Mouse (Mus musculus): ENCODE measurements around the gene Hrc. TPM values are rescaled to one million over a fixed set of nuclear protein-coding genes. Genes with fewer than 3 reads are reported as not detected.

The Hrc gene
- polyA plus RNA-seq, 1 experiment, result 0.09 TPM

GRCm38 (mm10) chr7:45376057-45376456 is 41.0 kb downstream of the Hrc start:
- no peak for TF ChIP-seq POLR2A (IDR thresholded peaks at IDR 0.05; ENCODE audit: low read depth, low read length)
- H3K4me3 ChIP-seq (ENCODE audit: extremely low read depth, insufficient read depth, insufficient read length), result no peak overlapping the region
- no peaks in the 10 kb centered on the region for H3K4me1 ChIP-seq (ENCODE audit: control insufficient read depth, insufficient read depth, insufficient read length)
- peaks cover 36% of the 10 kb centered on the region for H3K36me3 ChIP-seq (ENCODE audit: control insufficient read depth, insufficient read depth, low read length)
- no peak overlapping the region for H3K27ac ChIP-seq (ENCODE audit: insufficient read depth, low read length)
- no peaks in the 10 kb centered on the region for H3K27me3 ChIP-seq (ENCODE audit: control insufficient read depth, insufficient read depth, low read length)
- WGBS, result 94% methylated on average over 1 of the region's 1 CpGs
- DNase-seq (ENCODE audit: low read depth in 1 of 2, low spot score in 2 of 2), result no peak

GRCm38 (mm10) chr7:45386077-45386476 is 51.0 kb downstream of the Hrc start:
- Histone ChIP-seq H3K27ac (ENCODE audit: insufficient read depth, low read length) (no peak overlapping the region), H3K27me3 (ENCODE audit: control insufficient read depth, insufficient read depth, low read length) (no peaks in the 10 kb centered on the region), H3K4me1 (ENCODE audit: control insufficient read depth, insufficient read depth, insufficient read length) (no peaks in the 10 kb centered on the region), H3K36me3 (ENCODE audit: control insufficient read depth, insufficient read depth, low read length) (peaks cover 56% of the 10 kb centered on the region), H3K4me3 (ENCODE audit: extremely low read depth, insufficient read depth, insufficient read length) (no peak overlapping the region)
- TF ChIP-seq CTCF (IDR thresholded peaks at IDR 0.05; ENCODE audit: extremely low read depth, insufficient read depth, insufficient read length, insufficient replicate concordance), result no peak
- TF ChIP-seq POLR2A (IDR thresholded peaks at IDR 0.05; ENCODE audit: low read depth, low read length), result no peak
- DNase-seq (ENCODE audit: low read depth in 1 of 2, low spot score in 2 of 2), result no peak
- WGBS, result 97% methylated on average over 3 of the region's 3 CpGs

Other genes with a start within 250 kb of the Hrc start
- 96.5 and 100 TPM in 2 replicates for gene Rcn3, start 243.1 kb upstream of the Hrc start, polyA plus RNA-seq (2012; rRNA removed)
- 64.4 and 75.4 TPM in 2 replicates for gene Fcgrt, start 231.4 kb upstream of the Hrc start, polyA plus RNA-seq (2012; rRNA removed)
- 273 and 325 TPM in 2 replicates for gene Rps11, start 210.9 kb upstream of the Hrc start, polyA plus RNA-seq (2012; rRNA removed)
- 1,860 and 2,797 TPM in 2 replicates for gene Rpl13a, start 206.5 kb upstream of the Hrc start, polyA plus RNA-seq (2012; rRNA removed)
- 0.28 and 0.70 TPM in 2 replicates for gene Gm45713, start 199.1 kb upstream of the Hrc start, polyA plus RNA-seq (2012; rRNA removed)
- gene Flt3l, start 198.9 kb upstream of the Hrc start, polyA plus RNA-seq (2012; rRNA removed), result 183 and 197 TPM in 2 replicates
- gene Pih1d1, start 181.0 kb upstream of the Hrc start, polyA plus RNA-seq (2012; rRNA removed), result 45.2 and 48.7 TPM in 2 replicates
- gene Aldh16a1, start 180.7 kb upstream of the Hrc start, polyA plus RNA-seq (2012; rRNA removed), result 93.0 and 114 TPM in 2 replicates
- 0.05 and 0.06 TPM in 2 replicates for gene Slc17a7, start 171.3 kb upstream of the Hrc start, polyA plus RNA-seq (2012; rRNA removed)
- not detected in 2 replicates for gene Gfy, start 155.7 kb upstream of the Hrc start, polyA plus RNA-seq (2012; rRNA removed)
- not detected in 2 replicates for gene Pth2, start 154.3 kb upstream of the Hrc start, polyA plus RNA-seq (2012; rRNA removed)
- 0.16 and 0.20 TPM in 2 replicates for gene Ccdc155, start 130.4 kb upstream of the Hrc start, polyA plus RNA-seq (2012; rRNA removed)
- gene Dkkl1, start 123.1 kb upstream of the Hrc start, polyA plus RNA-seq (2012; rRNA removed), result 2.1 and 2.8 TPM in 2 replicates
- 10.6 and 12.1 TPM in 2 replicates for gene Tead2, start 119.5 kb upstream of the Hrc start, polyA plus RNA-seq (2012; rRNA removed)
- 1,116 and 1,582 TPM in 2 replicates for gene Cd37, start 96.2 kb upstream of the Hrc start, polyA plus RNA-seq (2012; rRNA removed)
- not detected in 2 replicates for gene Slc6a16, start 94.2 kb upstream of the Hrc start, polyA plus RNA-seq (2012; rRNA removed)
- gene Slc6a21, start 57.8 kb upstream of the Hrc start, polyA plus RNA-seq (2012; rRNA removed), result 0.27 and 0.43 TPM in 2 replicates
- gene Trpm4, start 1.5 kb upstream of the Hrc start, polyA plus RNA-seq (2012; rRNA removed), result 7.9 and 10.0 TPM in 2 replicates
- 0.22 and 0.27 TPM in 2 replicates for gene Ppfia3, start 31.7 kb downstream of the Hrc start, polyA plus RNA-seq (2012; rRNA removed)
- 0.90 and 2.1 TPM in 2 replicates for gene Lin7b, start 35.3 kb downstream of the Hrc start, polyA plus RNA-seq (2012; rRNA removed)
- 273 and 277 TPM in 2 replicates for gene Snrnp70, start 60.5 kb downstream of the Hrc start, polyA plus RNA-seq (2012; rRNA removed)
- gene Kcna7, start 70.4 kb downstream of the Hrc start, polyA plus RNA-seq (2012; rRNA removed), result 0.04 and 0.05 TPM in 2 replicates
- gene Ntf5, start 78.4 kb downstream of the Hrc start, polyA plus RNA-seq (2012; rRNA removed), result 0.12 and 0.33 TPM in 2 replicates
- gene Lhb, start 85.5 kb downstream of the Hrc start, polyA plus RNA-seq (2012; rRNA removed), result not detected in 2 replicates
- 12.4 and 14.4 TPM in 2 replicates for gene Gys1, start 99.6 kb downstream of the Hrc start, polyA plus RNA-seq (2012; rRNA removed)
- gene Ruvbl2, start 102.8 kb downstream of the Hrc start, polyA plus RNA-seq (2012; rRNA removed), result 55.3 and 56.0 TPM in 2 replicates
- gene Ftl1, start 124.6 kb downstream of the Hrc start, polyA plus RNA-seq (2012; rRNA removed), result 2,804 and 3,579 TPM in 2 replicates
- 129 and 163 TPM in 2 replicates for gene Bax, start 131.6 kb downstream of the Hrc start, polyA plus RNA-seq (2012; rRNA removed)
- 0.04 and 0.49 TPM in 2 replicates for gene Tulp2, start 146.6 kb downstream of the Hrc start, polyA plus RNA-seq (2012; rRNA removed)
- gene Gm45808, start 151.5 kb downstream of the Hrc start, polyA plus RNA-seq (2012; rRNA removed), result 0.13 TPM in 1 of 2 replicates, not detected in the other
- gene Dhdh, start 153.5 kb downstream of the Hrc start, polyA plus RNA-seq (2012; rRNA removed), result 1.5 and 1.6 TPM in 2 replicates
- gene Nucb1, start 175.1 kb downstream of the Hrc start, polyA plus RNA-seq (2012; rRNA removed), result 171 and 188 TPM in 2 replicates
- 99.5 and 119 TPM in 2 replicates for gene Ppp1r15a, start 191.0 kb downstream of the Hrc start, polyA plus RNA-seq (2012; rRNA removed)
- gene Plekha4, start 191.0 kb downstream of the Hrc start, polyA plus RNA-seq (2012; rRNA removed), result 6.5 and 7.2 TPM in 2 replicates
- gene Hsd17b14, start 219.6 kb downstream of the Hrc start, polyA plus RNA-seq (2012; rRNA removed), result 1.7 TPM in 2 replicates
- gene Bcat2, start 234.9 kb downstream of the Hrc start, polyA plus RNA-seq (2012; rRNA removed), result 50.8 and 55.6 TPM in 2 replicates

Data from spleen, adult 2 months (tissue).